8 mouse cellular contexts compared by ENCODE assay signal in the genomic region with DNA sequence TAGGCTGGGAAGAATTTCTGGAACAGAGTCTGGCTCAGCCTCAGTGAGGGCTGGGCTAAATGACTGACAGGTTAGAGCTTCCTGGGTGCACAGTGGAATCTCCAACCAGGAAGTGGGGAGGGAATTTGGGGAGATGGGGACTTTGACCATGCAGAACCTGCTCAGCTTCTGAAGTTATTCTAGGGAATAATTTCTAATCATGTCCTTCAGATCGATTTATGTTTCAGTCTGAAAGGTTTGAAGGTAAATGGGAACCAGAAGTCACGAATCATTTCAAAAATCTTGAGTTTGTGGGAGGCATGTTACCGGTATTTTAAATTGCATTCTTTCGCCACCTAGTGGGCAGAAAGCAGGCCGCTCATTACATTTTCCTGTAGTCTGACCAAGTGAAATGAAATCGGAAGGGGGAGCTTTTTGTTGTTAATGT.
DNase-seq lines count a peak whose midpoint lies in the region; ATAC-seq and TF ChIP-seq lines count a peak whose summit lies in the region.

No protein-coding gene starts in this region.

- DNase-seq in heart, adult 11 months = peak; percentile 88
- DNase-seq in heart, postnatal 25 days (ENCODE audit: low spot score) = no peak
- peak; percentile 67 to 74 for DNase-seq in cerebellum, postnatal 10 days
- peak; percentile 11 to 35 for DNase-seq in frontal cortex, postnatal 25 days (ENCODE audit: low spot score in 2 of 2)
- peak; percentile 21 to 48 for DNase-seq in left cerebral cortex, postnatal 36 days (ENCODE audit: low spot score in 2 of 2)
- DNase-seq in midbrain, embryonic 11.5 days (ENCODE audit: low spot score, missing footprints) = peak; percentile 95

- 0 out of 2 replicates have a peak, but pooled peaks cover 4% of the 10 kb centered on the region for H3K4me1 ChIP-seq in intestine, postnatal 0 days (replicated peaks; ENCODE audit: control insufficient read depth, insufficient read depth, low read length)
- peaks cover 3% of the 10 kb centered on the region; the same call in 1 of the 2 replicates for H3K4me1 ChIP-seq in midbrain, embryonic 11.5 days (ENCODE audit: control insufficient read depth, insufficient read depth, low read length)
- peaks cover 4% of the 10 kb centered on the region; the same call in 1 of the 2 replicates for H3K4me1 ChIP-seq in stomach, embryonic 16.5 days (ENCODE audit: control insufficient read depth, insufficient read depth, low read length)

- WGBS in intestine, postnatal 0 days = 3% methylated on average over 6 of the region's 6 CpGs
- 5% methylated on average over 6 of the region's 6 CpGs for WGBS in midbrain, embryonic 11.5 days
- 2% methylated on average over 6 of the region's 6 CpGs for whole genome bisulfite sequencing in stomach, embryonic 16.5 days

- TF ChIP-seq CTCF in intestine, postnatal 0 days (IDR thresholded peaks at IDR 0.05; ENCODE audit: low read depth) = peak; percentile 80

- H3K9me3 ChIP-seq in intestine, postnatal 0 days (ENCODE audit: control insufficient read depth) = no peaks in the 10 kb centered on the region
- H3K9me3 ChIP-seq in midbrain, embryonic 11.5 days (ENCODE audit: control insufficient read depth, low read length) = no peaks in the 10 kb centered on the region
- H3K9me3 ChIP-seq in stomach, embryonic 16.5 days (replicated peaks; ENCODE audit: control insufficient read depth, low read length) = no peaks in the 10 kb centered on the region

- peak; percentile 76 for ATAC-seq in intestine, postnatal 0 days
- peak; percentile 36 for ATAC-seq in midbrain, embryonic 11.5 days (ENCODE audit: low FRiP score)
- ATAC-seq in stomach, embryonic 16.5 days (ENCODE audit: insufficient read depth, low FRiP score) = no peak; the same call in 1 of the 2 replicates

- intact Hi-C loops in heart, postnatal 25 days (cut with DNase I) = loop anchor here (5.0 to 10.0 kb wide), 2 partner anchors 87 to 259 kb away; no protein-coding TSS in a partner anchor
- intact Hi-C loops in left cerebral cortex, postnatal 36 days (cut with DNase I) = loop anchor here (5.0 kb wide), 1 partner anchor 82 kb away; a partner anchor contains a TSS

- H3K4me2 ChIP-seq in intestine, postnatal 0 days (replicated peaks; ENCODE audit: low read depth) = peak overlapping the region; percentile 41
- no peak overlapping the region for H3K4me2 ChIP-seq in midbrain, embryonic 11.5 days
- H3K4me2 ChIP-seq in stomach, embryonic 16.5 days (ENCODE audit: low read depth, low read length) = peak overlapping the region; percentile 32; the same call in 1 of the 2 replicates

- no peak overlapping the region for H3K27ac ChIP-seq in intestine, postnatal 0 days (ENCODE audit: low read depth, low read length)
- no peak overlapping the region for H3K27ac ChIP-seq in midbrain, embryonic 11.5 days (ENCODE audit: low read depth, low read length)
- H3K27ac ChIP-seq in stomach, embryonic 16.5 days (ENCODE audit: low read length) = no peak overlapping the region

- no peaks in the 10 kb centered on the region for H3K27me3 ChIP-seq in intestine, postnatal 0 days (replicated peaks; ENCODE audit: control insufficient read depth, insufficient read depth, low read length)
- H3K27me3 ChIP-seq in midbrain, embryonic 11.5 days (ENCODE audit: control insufficient read depth, insufficient read depth, low read length) = no peaks in the 10 kb centered on the region
- no peaks in the 10 kb centered on the region for H3K27me3 ChIP-seq in stomach, embryonic 16.5 days (ENCODE audit: control insufficient read depth, insufficient read depth, low read length)

- no peaks in the 10 kb centered on the region for H3K36me3 ChIP-seq in intestine, postnatal 0 days (ENCODE audit: control insufficient read depth, insufficient read depth)
- no peaks in the 10 kb centered on the region for H3K36me3 ChIP-seq in midbrain, embryonic 11.5 days (ENCODE audit: control insufficient read depth, insufficient read depth, low read length)
- H3K36me3 ChIP-seq in stomach, embryonic 16.5 days (ENCODE audit: control insufficient read depth, insufficient read depth, low read length) = no peaks in the 10 kb centered on the region

- no peak overlapping the region for H3K9ac ChIP-seq in intestine, postnatal 0 days (ENCODE audit: low read depth, low read length)
- H3K9ac ChIP-seq in midbrain, embryonic 11.5 days (ENCODE audit: low read length) = no peak overlapping the region
- no peak overlapping the region for H3K9ac ChIP-seq in stomach, embryonic 16.5 days (ENCODE audit: low read length)

- H3K4me3 ChIP-seq in intestine, postnatal 0 days (ENCODE audit: low read depth, low read length) = no peak overlapping the region
- no peak overlapping the region for H3K4me3 ChIP-seq in midbrain, embryonic 11.5 days (ENCODE audit: low read depth, low read length)
- peak overlapping the region; percentile 28; the same call in 1 of the 2 replicates for H3K4me3 ChIP-seq in stomach, embryonic 16.5 days (replicated peaks; ENCODE audit: low read length)
